Mouse (Mus musculus): ENCODE results near the gene Mex3a.

DNA sequence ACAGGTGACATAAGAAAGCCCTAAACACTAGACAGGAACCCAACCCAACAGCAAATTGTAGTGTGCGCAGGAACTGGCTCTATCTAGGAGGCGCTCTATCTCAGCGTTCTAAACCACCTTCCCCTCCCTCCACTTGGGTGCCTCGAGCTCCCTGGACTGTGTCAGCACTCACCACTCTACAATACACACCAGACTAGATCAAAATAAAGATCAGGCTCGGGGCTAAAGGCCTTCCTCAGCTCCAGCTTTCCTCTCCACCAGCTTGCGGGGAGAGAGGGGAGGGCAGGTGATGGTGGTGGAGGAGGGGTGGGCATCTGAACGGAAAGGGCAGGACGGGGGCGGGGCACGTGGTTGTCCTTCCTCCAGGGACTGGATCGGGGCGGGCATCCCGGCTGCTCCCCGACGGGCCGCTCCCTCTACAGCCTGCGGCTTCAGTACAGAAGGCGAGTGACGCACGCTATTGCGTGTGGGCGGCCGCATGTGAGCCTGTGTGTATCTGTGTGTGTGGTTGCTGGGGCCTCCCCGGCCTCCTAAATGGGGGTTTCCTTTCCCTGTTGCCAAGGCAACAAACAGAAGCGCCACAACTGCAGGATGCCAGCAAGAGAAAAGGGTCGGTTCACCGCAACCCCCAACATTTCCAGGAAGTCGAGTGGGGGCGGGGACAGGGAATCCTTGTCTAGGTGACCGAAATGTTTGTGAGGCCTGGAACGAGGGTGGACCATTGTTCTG is 22.3 kb upstream of the Mex3a start, which contains the start of gene Lmna:
- TF ChIP-seq POLR2A (IDR thresholded peaks at IDR 0.05; ENCODE audit: low read depth, low read length) (peak; percentile 58), HCFC1 (IDR thresholded peaks at IDR 0.05; ENCODE audit: low read depth, low read length) (peak; percentile 52), EP300 (IDR thresholded peaks at IDR 0.05; ENCODE audit: low read length) (peak; percentile 88; the same call in 1 of the 2 replicates), NELFE (IDR thresholded peaks at IDR 0.05; ENCODE audit: low read depth, low read length) (peak; percentile 67), USF1 (IDR thresholded peaks at IDR 0.05; ENCODE audit: low read depth, low read length) (peak; percentile 80)

Data from CH12.LX (cell line).